24 mouse cellular contexts compared by ENCODE assay signal in genomic region chr17:50853220-50853619, GRCm38 (mm10).
DNase-seq lines count a peak whose midpoint lies in the region; ATAC-seq and TF ChIP-seq lines count a peak whose summit lies in the region.
"Had no signal": no experiment of that assay in that cellular context is flagged by ENCODE, and none has a peak within 500 bp of the region (broad histone marks: within the 10 kb centered on the region; RNA-seq: fewer than 3 reads in every experiment).

No protein-coding gene starts in this region.

- ATAC-seq in kidney, embryonic 14.5 days (ENCODE audit: low FRiP score, low TSS enrichment), result no peak
- no peak for ATAC-seq in forebrain, postnatal 0 days
- ATAC-seq in monocyte, adult 5-6 weeks (replicated peaks; ENCODE audit: insufficient number of reproducible peaks, low FRiP score, low TSS enrichment, poor library complexity, severe bottlenecking), result no peak
- ATAC-seq: forebrain, embryonic 15.5 days; inflammation-experienced regulatory T-cells, adult 6 months had no signal

- 12% methylated on average over 3 of the region's 3 CpGs for WGBS in kidney, embryonic 14.5 days
- 23% methylated on average over 3 of the region's 3 CpGs for WGBS in forebrain, postnatal 0 days

- H3K27ac ChIP-seq in kidney, embryonic 14.5 days (ENCODE audit: low read depth, low read length), result no peak overlapping the region
- H3K27ac ChIP-seq in forebrain, postnatal 0 days (ENCODE audit: low read depth, low read length), result no peak overlapping the region
- H3K27ac ChIP-seq: embryonic facial prominence, embryonic 12.5 days; forebrain, embryonic 15.5 days; heart, adult 2 months; hindbrain, embryonic 14.5 days; limb, embryonic 13.5 days; lung, embryonic 15.5 days; midbrain, embryonic 12.5 days had no signal

- no peak overlapping the region for H3K9ac ChIP-seq in kidney, embryonic 14.5 days (ENCODE audit: low read depth, low read length)
- H3K9ac ChIP-seq in forebrain, postnatal 0 days, result no peak overlapping the region
- H3K9ac ChIP-seq: embryonic facial prominence, embryonic 12.5 days; forebrain, embryonic 15.5 days; heart, embryonic 12.5 days; hindbrain, embryonic 14.5 days; limb, embryonic 13.5 days; lung, embryonic 15.5 days; midbrain, embryonic 12.5 days had no signal

- H3K4me3 ChIP-seq in kidney, embryonic 14.5 days (ENCODE audit: low read length), result no peak overlapping the region
- H3K4me3 ChIP-seq in forebrain, postnatal 0 days (ENCODE audit: low read depth, low read length), result no peak overlapping the region
- H3K4me3 ChIP-seq: embryonic facial prominence, embryonic 12.5 days; forebrain, embryonic 15.5 days; heart, adult 2 months; heart, embryonic 12.5 days; limb, embryonic 13.5 days; lung, embryonic 15.5 days; midbrain, embryonic 12.5 days had no signal

- H3K9me3 ChIP-seq in kidney, embryonic 14.5 days (ENCODE audit: control insufficient read depth, low read length), result no peaks in the 10 kb centered on the region
- no peaks in the 10 kb centered on the region for H3K9me3 ChIP-seq in forebrain, postnatal 0 days (ENCODE audit: low read length)
- H3K9me3 ChIP-seq: embryonic facial prominence, embryonic 12.5 days; forebrain, embryonic 15.5 days; heart, embryonic 12.5 days; limb, embryonic 13.5 days; lung, embryonic 15.5 days; midbrain, embryonic 12.5 days had no signal

- H3K27me3 ChIP-seq in kidney, embryonic 14.5 days (ENCODE audit: control insufficient read depth, insufficient read depth, low read length), result no peaks in the 10 kb centered on the region
- H3K27me3 ChIP-seq in forebrain, postnatal 0 days (ENCODE audit: insufficient read depth, low read length), result no peaks in the 10 kb centered on the region
- H3K27me3 ChIP-seq: embryonic facial prominence, embryonic 12.5 days; forebrain, embryonic 15.5 days; heart, embryonic 12.5 days; limb, embryonic 13.5 days; lung, embryonic 15.5 days; midbrain, embryonic 12.5 days had no signal

- no peaks in the 10 kb centered on the region for H3K4me1 ChIP-seq in kidney, embryonic 14.5 days (ENCODE audit: control insufficient read depth, insufficient read depth, low read length)
- no peaks in the 10 kb centered on the region for H3K4me1 ChIP-seq in forebrain, postnatal 0 days (ENCODE audit: insufficient read depth)
- H3K4me1 ChIP-seq: embryonic facial prominence, embryonic 12.5 days; forebrain, embryonic 15.5 days; heart, embryonic 12.5 days; limb, embryonic 13.5 days; lung, embryonic 15.5 days; midbrain, embryonic 12.5 days had no signal

- no peak for TF ChIP-seq CTCF in forebrain, postnatal 0 days (IDR thresholded peaks at IDR 0.05; ENCODE audit: low read depth)

- no peak overlapping the region for H3K4me2 ChIP-seq in kidney, embryonic 14.5 days (replicated peaks; ENCODE audit: low read depth, low read length)
- no peak overlapping the region for H3K4me2 ChIP-seq in forebrain, postnatal 0 days (ENCODE audit: low read depth)
- H3K4me2 ChIP-seq: embryonic facial prominence, embryonic 12.5 days; forebrain, embryonic 15.5 days; heart, embryonic 12.5 days; hindbrain, embryonic 14.5 days; limb, embryonic 13.5 days; liver, embryonic 11.5 days; lung, embryonic 15.5 days; midbrain, embryonic 12.5 days had no signal

- no peaks in the 10 kb centered on the region for H3K36me3 ChIP-seq in kidney, embryonic 14.5 days (ENCODE audit: control insufficient read depth, insufficient read depth, low read length)
- no peaks in the 10 kb centered on the region for H3K36me3 ChIP-seq in forebrain, postnatal 0 days (ENCODE audit: insufficient read depth)
- H3K36me3 ChIP-seq: embryonic facial prominence, embryonic 12.5 days; forebrain, embryonic 15.5 days; heart, embryonic 12.5 days; limb, embryonic 13.5 days; lung, embryonic 15.5 days; midbrain, embryonic 12.5 days had no signal

- peak; percentile 2 for DNase-seq in kidney, postnatal 14 days
- peak; percentile 7 for DNase-seq in adipocyte (ENCODE audit: low spot score)
- DNase-seq in embryo, embryonic 11 days, result peak; percentile 26
- peak; percentile 58 for DNase-seq in mesoderm, embryonic 11.5 days (ENCODE audit: low read depth, low spot score)
- DNase-seq in forebrain, postnatal 0 days, result no peak
- DNase-seq: adrenal gland, postnatal 14 days; B cell, adult 2 months; cerebellum, adult 11 months; cerebellum, adult 9-11 months; heart, adult 2 months; kidney, postnatal 10 days; right cerebral cortex, postnatal 25 days; thymus, postnatal 25 days had no signal
